13 mouse cellular contexts compared by ENCODE assay signal in the genomic region with DNA sequence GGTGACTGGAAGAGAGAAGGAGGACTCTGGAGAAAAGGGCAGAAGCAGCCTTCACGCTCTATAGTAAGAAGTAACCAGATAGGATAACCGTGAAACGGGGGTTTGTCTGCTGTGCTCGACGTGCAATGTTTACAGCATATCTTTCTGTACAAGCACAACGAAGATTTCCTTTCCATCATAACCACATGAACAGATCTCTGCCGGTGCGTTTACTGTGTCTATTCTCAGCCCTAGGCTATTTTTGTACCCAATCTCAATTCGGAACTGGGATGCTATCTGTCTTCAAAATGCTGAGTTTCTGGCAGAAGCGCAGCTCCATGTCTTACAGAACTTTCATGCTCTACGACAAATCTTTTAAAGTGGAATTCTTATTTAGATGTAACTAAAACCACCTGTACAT. TPM values are rescaled to one million over a fixed set of nuclear protein-coding genes. Genes with fewer than 3 reads are reported as not detected.
DNase-seq lines count a peak whose midpoint lies in the region; ATAC-seq and TF ChIP-seq lines count a peak whose summit lies in the region.
"Had no signal": no experiment of that assay in that cellular context is flagged by ENCODE, and none has a peak within 500 bp of the region (broad histone marks: within the 10 kb centered on the region; RNA-seq: fewer than 3 reads in every experiment).

No protein-coding gene starts in this region.

- no peak for DNase-seq in heart, postnatal 4 days
- peak; percentile 69 for DNase-seq in thymus, postnatal 0 days (ENCODE audit: low spot score)
- DNase-seq in thymus, adult 2 months, result no peak
- no peak for DNase-seq in liver, embryonic 14.5 days (ENCODE audit: low read depth in 3 of 3, low spot score in 3 of 3)
- DNase-seq in embryo, embryonic 9.5 days (ENCODE audit: extremely low spot score), result no peak
- DNase-seq: adrenal gland, adult 8-10 months had no signal

- no peak for TF ChIP-seq CTCF in thymus, adult 2 months (IDR thresholded peaks at IDR 0.05; ENCODE audit: borderline replicate concordance, control insufficient read depth, extremely low read depth, insufficient read depth, low read length, poor library complexity)
- TF ChIP-seq CTCF in liver, embryonic 14.5 days (IDR thresholded peaks at IDR 0.05; ENCODE audit: low read depth), result no peak

- H3K36me3 ChIP-seq in heart, embryonic 13.5 days, result peaks cover 5% of the 10 kb centered on the region
- no peaks in the 10 kb centered on the region for H3K36me3 ChIP-seq in thymus, adult 2 months (ENCODE audit: control insufficient read depth, insufficient read depth, low read length)
- peaks cover 3% of the 10 kb centered on the region; the same call in 1 of the 2 replicates for H3K36me3 ChIP-seq in liver, embryonic 14.5 days (replicated peaks; ENCODE audit: control insufficient read depth, insufficient read depth, low read depth)
- H3K36me3 ChIP-seq in intestine, embryonic 16.5 days (ENCODE audit: control insufficient read depth, insufficient read depth, low read length), result 0 out of 2 replicates have a peak, but pooled peaks cover 3% of the 10 kb centered on the region
- H3K36me3 ChIP-seq: forebrain, embryonic 12.5 days; hindbrain, embryonic 12.5 days had no signal

- no peaks in the 10 kb centered on the region for H3K27me3 ChIP-seq in heart, embryonic 13.5 days (replicated peaks)
- H3K27me3 ChIP-seq in thymus, adult 2 months (ENCODE audit: control insufficient read depth, insufficient read depth, low read length), result no peaks in the 10 kb centered on the region
- H3K27me3 ChIP-seq in liver, embryonic 14.5 days (ENCODE audit: control insufficient read depth, insufficient read depth, low read length), result no peaks in the 10 kb centered on the region
- no peaks in the 10 kb centered on the region for H3K27me3 ChIP-seq in intestine, embryonic 16.5 days (replicated peaks; ENCODE audit: control insufficient read depth, insufficient read depth, low read length)
- H3K27me3 ChIP-seq: forebrain, embryonic 12.5 days; hindbrain, embryonic 12.5 days had no signal

- 32% methylated on average over 11 of the region's 11 CpGs for WGBS in heart, embryonic 13.5 days
- WGBS in thymus, adult 2 months, result 17% methylated on average over 11 of the region's 11 CpGs
- 13% methylated on average over 11 of the region's 11 CpGs for WGBS in liver, embryonic 14.5 days (ENCODE audit: insufficient replicate concordance)
- 70% methylated on average over 11 of the region's 11 CpGs for WGBS in intestine, embryonic 16.5 days

- TF ChIP-seq EP300 in liver, embryonic 14.5 days (IDR thresholded peaks at IDR 0.05; ENCODE audit: low read depth), result peak; percentile 47

- H3K27ac ChIP-seq in heart, embryonic 13.5 days (replicated peaks), result peak overlapping the region; percentile 73
- H3K27ac ChIP-seq in thymus, adult 2 months (ENCODE audit: control insufficient read depth, insufficient read depth, low read length), result no peak overlapping the region; the same call in 1 of the 2 replicates
- peak overlapping the region; percentile 53 for H3K27ac ChIP-seq in liver, embryonic 14.5 days
- H3K27ac ChIP-seq in intestine, embryonic 16.5 days (ENCODE audit: low read length), result no peak overlapping the region
- H3K27ac ChIP-seq: forebrain, embryonic 12.5 days; hindbrain, embryonic 12.5 days; kidney, postnatal 0 days; left cerebral cortex, adult 2 months had no signal

- H3K9me3 ChIP-seq in heart, embryonic 13.5 days, result no peaks in the 10 kb centered on the region
- no peaks in the 10 kb centered on the region for H3K9me3 ChIP-seq in liver, embryonic 14.5 days (ENCODE audit: control insufficient read depth, low read length)
- H3K9me3 ChIP-seq in intestine, embryonic 16.5 days (ENCODE audit: control insufficient read depth, low read length), result no peaks in the 10 kb centered on the region
- H3K9me3 ChIP-seq: forebrain, embryonic 12.5 days; G1E; hindbrain, embryonic 12.5 days had no signal

- H3K4me3 ChIP-seq in heart, embryonic 13.5 days, result no peak overlapping the region; the same call in 1 of the 2 replicates
- no peak overlapping the region for H3K4me3 ChIP-seq in thymus, adult 2 months (ENCODE audit: control insufficient read depth, insufficient read depth, low read length)
- peak overlapping the region in 1 of 2 experiments; percentile 4; a peak in 3 of 4 replicates for H3K4me3 ChIP-seq in liver, embryonic 14.5 days (ENCODE audit: insufficient read depth in 1 of 2, low read depth in 2 of 2, low read length in 2 of 2)
- H3K4me3 ChIP-seq in intestine, embryonic 16.5 days (ENCODE audit: low read length), result no peak overlapping the region
- H3K4me3 ChIP-seq: forebrain, embryonic 12.5 days; hindbrain, embryonic 12.5 days; left cerebral cortex, adult 2 months had no signal

- H3K4me1 ChIP-seq in heart, embryonic 13.5 days, result peaks cover 61% of the 10 kb centered on the region
- H3K4me1 ChIP-seq in thymus, adult 2 months (replicated peaks; ENCODE audit: control insufficient read depth, insufficient read depth, low read length), result peaks cover 24% of the 10 kb centered on the region
- peaks cover 31 to 40% of the 10 kb centered on the region in 2 experiments for H3K4me1 ChIP-seq in liver, embryonic 14.5 days (replicated peaks; ENCODE audit: control insufficient read depth in 2 of 2, insufficient read depth in 2 of 2, low read length in 1 of 2)
- H3K4me1 ChIP-seq in intestine, embryonic 16.5 days (ENCODE audit: control insufficient read depth, insufficient read depth, low read length), result peaks cover 24% of the 10 kb centered on the region

- H3K9ac ChIP-seq in heart, embryonic 13.5 days, result peak overlapping the region; percentile 45; the same call in 1 of the 2 replicates
- H3K9ac ChIP-seq in liver, embryonic 14.5 days (replicated peaks), result peak overlapping the region; percentile 51
- no peak overlapping the region for H3K9ac ChIP-seq in intestine, embryonic 16.5 days (ENCODE audit: low read depth, low read length)
- H3K9ac ChIP-seq: forebrain, embryonic 12.5 days; hindbrain, embryonic 12.5 days had no signal

- peak overlapping the region; percentile 59 for H3K4me2 ChIP-seq in heart, embryonic 13.5 days
- peak overlapping the region; percentile 48 for H3K4me2 ChIP-seq in liver, embryonic 14.5 days (ENCODE audit: low read depth)
- no peak overlapping the region for H3K4me2 ChIP-seq in intestine, embryonic 16.5 days (ENCODE audit: low read depth, low read length)
- H3K4me2 ChIP-seq: forebrain, embryonic 12.5 days; hindbrain, embryonic 12.5 days had no signal

- TF ChIP-seq POLR2A in thymus, adult 2 months (IDR thresholded peaks at IDR 0.05; ENCODE audit: control insufficient read depth, extremely low read depth, insufficient read depth, low read length, poor library complexity), result no peak

- no peak for ATAC-seq in heart, embryonic 13.5 days (ENCODE audit: extremely low read depth, insufficient number of reproducible peaks, low FRiP score, low TSS enrichment)
- peak; percentile 7; the same call in 1 of the 2 replicates for ATAC-seq in liver, embryonic 14.5 days (ENCODE audit: insufficient read depth)
- no peak for ATAC-seq in intestine, embryonic 16.5 days

RNA-seq across cellular contexts. Expression of a gene that starts 28.8 kb away (rescaled TPM):
- polyA plus RNA-seq in heart, embryonic 13.5 days (2015; fragmentation: Nextera tagmentation; extraction: Ambion mirVana), result 14.7 and 16.2 TPM in 2 replicates
- total RNA-seq in heart, postnatal 4 days (2021), result 10 to 100 TPM; 23.5 to 25.6 TPM
- polyA plus RNA-seq in thymus, postnatal 0 days (2015; fragmentation: Nextera tagmentation; extraction: Ambion mirVana), result 13.1 and 14.6 TPM in 2 replicates
- polyA plus RNA-seq in thymus, adult 2 months (2012; rRNA removed), result 19.8 and 21.1 TPM in 2 replicates
- 7.9 and 9.2 TPM in 2 replicates for polyA plus RNA-seq in liver, embryonic 14.5 days (2012; rRNA removed)
- polyA plus RNA-seq in liver, embryonic 14.5 days (2014; fragmentation: Nextera tagmentation; extraction: Ambion mirVana), result 8.8 and 11.2 TPM in 2 replicates
- polyA plus RNA-seq in intestine, embryonic 16.5 days (2015; fragmentation: Nextera tagmentation; extraction: Ambion mirVana), result 13.9 and 15.6 TPM in 2 replicates

RNA-seq across cellular contexts. Expression of a gene that starts 55.9 kb away (rescaled TPM):
- 171 and 188 TPM in 2 replicates for polyA plus RNA-seq in heart, embryonic 13.5 days (2015; fragmentation: Nextera tagmentation; extraction: Ambion mirVana)
- total RNA-seq in heart, postnatal 4 days (2021), result 100 to 1,000 TPM; 188 to 195 TPM
- polyA plus RNA-seq in thymus, postnatal 0 days (2015; fragmentation: Nextera tagmentation; extraction: Ambion mirVana), result 263 and 270 TPM in 2 replicates
- polyA plus RNA-seq in thymus, adult 2 months (2012; rRNA removed), result 130 and 139 TPM in 2 replicates
- 78.1 and 137 TPM in 2 replicates for polyA plus RNA-seq in liver, embryonic 14.5 days (2012; rRNA removed)
- polyA plus RNA-seq in liver, embryonic 14.5 days (2014; fragmentation: Nextera tagmentation; extraction: Ambion mirVana), result 170 and 181 TPM in 2 replicates
- 216 and 238 TPM in 2 replicates for polyA plus RNA-seq in intestine, embryonic 16.5 days (2015; fragmentation: Nextera tagmentation; extraction: Ambion mirVana)

Comparison
In these comparisons a context has a peak if more than half of its experiments do, and no peak if none do; other contexts are left out.
1. H3K27ac ChIP-seq: peak in heart, embryonic 13.5 days (single experiment) and liver, embryonic 14.5 days (single experiment); none in thymus, adult 2 months (single experiment) and intestine, embryonic 16.5 days (single experiment).